Mouse (Mus musculus) monocyte, adult 2 months (primary cell): ENCODE data around the gene Otud7a.

Source experiments
- DNase-seq, 2 experiments: peaks; one replicate each; pipeline ENCODE4 v3.0.0; 2022; ENCODE audit warnings: low spot score in 2 of 2, low read depth in 1 of 2

Otud7a gene

DNA sequence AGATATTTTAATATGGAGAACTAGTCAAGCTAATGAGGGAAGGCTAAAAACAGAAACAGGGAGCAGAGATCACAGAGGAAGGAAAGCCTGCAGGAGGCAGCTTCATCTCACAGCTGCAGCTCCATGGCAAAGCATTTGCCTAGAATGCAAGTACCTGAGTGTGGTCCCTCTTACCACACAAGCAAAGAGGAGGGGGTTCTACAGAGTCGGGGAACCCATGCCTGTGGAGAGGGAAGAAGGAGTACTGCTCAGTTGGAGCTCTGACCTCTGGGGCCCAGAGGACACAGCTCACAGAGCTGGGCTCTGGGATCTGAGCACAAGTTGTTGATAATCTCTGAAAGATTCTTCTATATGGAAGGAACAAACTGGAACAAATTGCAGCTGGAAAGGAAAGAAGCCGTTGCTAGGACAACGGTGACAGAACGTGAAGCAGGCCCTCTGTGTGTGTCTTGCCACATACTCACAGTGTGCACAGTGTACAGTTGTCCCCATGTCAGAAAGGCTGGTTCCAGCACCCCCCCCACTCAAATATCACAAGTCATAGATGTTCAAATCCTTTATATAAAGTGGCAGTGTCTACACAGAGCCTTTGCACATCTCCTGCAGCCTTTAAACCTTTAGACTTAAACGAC lies 324.0 kb downstream of the Otud7a start:
- no peak for DNase-seq

DNA sequence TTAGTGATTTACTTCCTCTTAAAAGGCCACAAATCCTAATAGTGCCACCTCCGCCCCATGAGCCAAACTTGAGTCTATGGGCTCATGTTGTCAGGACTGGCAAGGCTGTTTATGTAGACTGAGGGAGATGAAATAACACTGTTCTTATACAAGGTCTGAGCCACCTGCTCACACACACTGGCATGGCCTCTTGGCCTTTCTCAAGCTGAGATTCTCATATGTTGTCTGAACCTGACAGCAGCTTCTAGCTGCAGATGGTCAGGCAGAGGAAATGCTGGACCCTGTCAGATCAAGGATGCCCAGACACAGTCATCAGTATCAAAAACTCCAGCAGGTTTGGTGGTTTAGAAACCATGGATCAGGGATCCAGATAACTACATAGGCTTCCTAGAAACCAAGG lies 328.7 kb downstream of the Otud7a start:
- DNase-seq = no peak

DNA sequence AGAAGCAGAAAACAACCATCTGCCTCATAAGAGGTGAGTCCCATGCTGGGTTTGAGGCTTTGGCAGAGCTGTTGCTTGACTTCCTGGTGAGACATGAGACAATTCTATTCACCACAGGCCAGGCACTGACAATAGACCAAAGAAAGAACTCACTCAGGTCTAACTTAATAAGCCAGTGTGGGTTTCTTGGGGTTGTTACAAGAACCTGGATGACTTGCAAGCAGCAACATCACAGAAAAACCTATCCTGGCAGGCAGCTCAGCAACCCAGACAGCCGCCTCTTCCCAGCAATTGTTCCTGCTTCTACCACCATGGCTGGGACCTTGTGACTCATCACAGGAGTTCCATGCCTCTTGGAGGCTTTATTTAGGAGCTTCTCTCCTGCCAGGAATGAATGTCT lies 329.7 kb downstream of the Otud7a start:
- no peak for DNase-seq

DNA sequence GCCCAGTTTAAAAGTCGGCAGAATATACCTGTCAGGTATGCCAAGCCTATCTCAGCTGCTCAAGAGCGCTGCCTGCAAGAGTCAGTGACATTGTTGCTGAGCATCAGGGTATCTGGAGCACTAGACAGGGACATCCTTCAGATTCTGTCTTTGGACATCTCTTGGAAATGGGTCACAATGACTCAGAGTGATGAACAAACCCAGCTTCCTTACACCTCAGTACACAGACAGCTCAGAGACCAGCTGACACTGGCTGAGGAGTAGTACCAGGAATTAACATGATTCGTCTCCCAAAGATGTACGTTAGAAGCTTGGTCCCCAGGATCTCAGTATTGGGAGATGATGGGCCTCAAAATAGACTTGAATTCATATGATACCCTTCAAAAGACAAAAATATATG lies 332.8 kb downstream of the Otud7a start:
- DNase-seq = no peak

DNA sequence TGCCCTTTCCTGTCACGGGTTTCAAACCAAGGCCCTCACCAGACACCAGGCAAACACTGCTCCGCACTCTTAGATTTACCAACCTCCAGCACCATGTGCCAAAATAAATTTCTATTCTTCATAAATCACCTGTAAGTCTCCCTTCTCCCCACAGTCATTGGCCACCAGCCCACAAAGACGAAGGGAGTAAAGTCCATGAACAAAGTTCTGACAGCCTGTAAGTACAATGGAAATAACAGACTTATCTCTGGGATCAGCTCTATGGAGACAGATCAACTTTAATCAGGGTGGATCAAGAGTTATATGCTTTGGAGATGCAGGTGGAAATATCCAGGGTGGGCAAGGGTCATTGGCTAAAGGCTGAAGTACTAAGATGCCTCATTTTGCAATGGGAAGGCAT lies 336.3 kb downstream of the Otud7a start:
- no peak for DNase-seq

DNA sequence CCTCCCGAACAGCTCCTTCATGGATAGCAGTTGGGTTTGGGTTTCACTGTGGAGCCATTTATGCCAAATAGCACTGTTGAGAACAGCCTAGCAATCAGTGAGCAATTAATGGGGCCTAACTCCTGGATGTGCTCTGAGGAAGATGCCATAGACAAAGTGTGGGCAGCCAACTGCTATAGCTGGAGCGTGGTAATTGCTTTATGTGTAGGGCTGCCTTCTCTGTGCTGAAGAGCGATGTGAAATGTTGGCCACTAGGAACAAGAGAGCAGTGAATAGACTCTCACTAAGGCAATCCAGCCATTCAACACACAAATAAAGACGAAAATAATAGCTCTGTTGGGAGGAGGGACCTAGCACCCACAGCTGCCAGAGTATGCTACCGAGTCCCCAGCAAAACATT lies 345.2 kb downstream of the Otud7a start:
- DNase-seq = no peak

DNA sequence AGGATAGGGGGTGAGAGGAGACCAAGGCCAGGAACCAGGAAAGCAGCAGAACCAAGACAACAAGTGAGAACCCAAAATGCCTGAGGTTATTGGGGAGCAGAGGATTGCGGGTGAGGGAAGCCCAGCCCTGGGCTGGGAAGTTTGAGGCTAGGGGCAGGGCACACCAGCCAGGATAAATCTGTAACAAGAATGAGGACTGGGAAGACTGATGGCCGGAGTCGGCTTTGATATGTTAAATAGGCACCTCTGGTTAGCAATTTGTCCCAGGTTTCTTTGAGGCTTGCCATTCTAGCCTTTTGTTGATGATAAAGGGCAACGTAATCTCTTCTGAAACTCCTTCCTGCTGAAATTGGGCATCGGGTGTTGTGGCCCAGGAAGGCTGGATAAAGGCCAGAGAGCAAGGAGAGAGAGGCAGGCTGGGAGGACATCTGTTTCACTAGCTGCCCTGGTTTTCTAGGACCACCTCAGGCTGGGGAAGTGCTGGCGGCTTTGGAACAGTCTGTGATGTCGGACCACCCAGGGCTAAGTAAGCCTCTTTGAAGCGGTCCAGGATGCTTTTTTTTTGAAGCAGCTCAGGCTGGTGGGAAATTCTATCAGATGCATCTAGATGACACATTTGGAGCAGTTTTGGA lies 351.6 kb downstream of the Otud7a start:
- DNase-seq = no peak

DNA sequence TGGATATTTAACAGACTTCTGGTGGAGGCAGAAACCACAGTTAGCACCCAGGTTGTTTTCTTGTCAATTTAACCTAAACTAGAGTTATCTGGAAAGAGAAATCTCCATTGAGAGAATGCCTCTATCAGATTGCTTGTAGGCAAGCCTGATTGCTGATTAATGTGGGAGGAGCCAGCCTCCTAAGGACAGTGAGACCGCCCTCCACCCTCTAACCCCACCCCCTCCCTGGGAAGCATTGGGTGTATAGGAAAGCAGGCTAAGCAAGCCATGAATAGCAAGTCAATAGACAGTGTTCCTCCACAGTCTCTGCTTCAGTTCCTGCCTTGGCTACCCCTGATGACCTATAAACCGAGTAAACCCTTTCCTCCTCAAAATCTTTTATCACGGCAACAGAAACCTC lies 353.9 kb downstream of the Otud7a start:
- DNase-seq = no peak

DNA sequence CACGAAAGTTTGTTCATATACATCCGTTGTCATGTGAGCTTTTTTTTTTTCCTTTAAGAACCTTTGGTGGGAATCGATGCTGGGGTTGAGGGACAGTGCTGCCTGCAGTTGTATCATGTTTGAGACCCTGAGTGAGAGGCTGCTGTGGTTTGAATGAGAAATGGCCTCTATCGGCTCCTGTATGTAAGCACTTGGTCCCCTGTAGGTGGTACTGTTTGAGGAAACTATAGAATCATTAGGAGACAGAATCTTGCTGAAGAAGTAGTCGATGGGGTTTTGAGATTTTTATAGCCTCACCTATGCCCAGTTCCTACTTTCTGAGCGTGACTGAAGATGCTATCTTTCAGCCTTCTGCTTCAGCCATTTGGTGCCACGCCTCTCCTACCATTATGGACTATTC lies 354.8 kb downstream of the Otud7a start:
- DNase-seq = no peak

DNA sequence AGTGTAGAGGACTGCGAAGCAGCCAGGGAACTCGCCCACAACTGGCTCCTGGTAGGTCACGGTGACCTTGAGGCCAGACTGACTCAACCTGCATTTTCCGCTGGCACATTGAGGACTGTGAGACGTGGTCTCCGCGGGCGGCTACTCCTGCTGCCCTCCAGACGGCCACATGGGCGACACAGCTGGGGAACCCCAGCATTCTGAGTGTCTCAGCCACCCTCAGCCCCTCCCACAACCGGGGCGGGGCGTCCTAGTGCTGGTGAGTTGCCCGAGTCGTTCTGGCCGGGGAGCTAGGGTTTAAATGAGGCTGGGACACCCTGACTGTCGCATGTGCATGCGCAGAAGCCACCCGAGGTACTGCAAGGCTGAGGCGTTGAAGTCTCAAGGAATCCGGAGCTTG lies 358.2 kb downstream of the Otud7a start:
- peak in 1 of 2 experiments; percentile 21 for DNase-seq
